Mouse (Mus musculus): ENCODE data around the gene Tmem39b.

DNA sequence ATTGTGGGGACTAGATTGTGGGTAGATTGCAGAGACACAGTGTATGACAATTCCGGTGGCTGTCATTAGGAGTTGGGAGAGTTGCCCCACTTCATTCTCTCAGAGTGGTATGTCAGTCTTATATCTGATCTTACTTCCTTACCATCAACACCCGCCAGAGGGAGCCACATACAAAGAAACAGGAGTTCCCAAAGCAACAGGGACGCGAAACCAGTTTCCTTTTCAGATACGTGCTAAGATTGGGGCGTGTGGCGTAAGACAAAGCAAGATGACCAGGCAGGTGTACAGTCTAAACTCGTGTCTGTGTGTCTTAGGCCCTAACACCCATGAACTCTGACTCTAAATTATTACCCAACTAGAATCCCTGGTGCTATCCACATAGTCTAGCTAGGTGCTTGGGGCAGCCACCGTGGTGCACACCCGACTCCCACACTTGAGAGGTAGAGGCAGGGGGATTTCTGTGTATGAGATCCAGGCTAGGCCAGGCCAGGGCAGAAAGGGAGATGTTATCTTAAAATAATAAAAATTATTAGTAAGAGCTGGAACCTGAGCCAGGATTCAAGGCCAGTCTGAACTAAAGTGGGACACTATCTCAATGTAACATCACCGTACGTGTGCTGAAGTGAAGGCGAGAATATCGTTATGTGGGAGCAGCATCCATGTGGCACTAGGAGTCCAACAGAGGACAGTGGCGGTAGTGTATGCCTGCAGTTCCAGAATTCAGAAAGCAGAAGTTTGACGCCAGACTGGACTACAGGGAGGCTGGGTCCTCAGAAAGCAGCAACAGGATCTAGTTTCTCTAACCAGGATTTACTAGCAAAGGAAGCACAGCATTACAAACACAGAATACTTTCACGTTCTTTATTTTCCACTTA, 5.1 kb upstream of the Tmem39b start:
- no peak; the same call in 1 of the 2 replicates for TF ChIP-seq CTCF (IDR thresholded peaks at IDR 0.05; ENCODE audit: control insufficient read depth, insufficient read depth, insufficient replicate concordance, low read depth, low read length)
- no peak for TF ChIP-seq POLR2A (IDR thresholded peaks at IDR 0.05; ENCODE audit: control insufficient read depth, low read depth, low read length)
